Mouse (Mus musculus): ENCODE measurements around the gene Selenov.

DNA sequence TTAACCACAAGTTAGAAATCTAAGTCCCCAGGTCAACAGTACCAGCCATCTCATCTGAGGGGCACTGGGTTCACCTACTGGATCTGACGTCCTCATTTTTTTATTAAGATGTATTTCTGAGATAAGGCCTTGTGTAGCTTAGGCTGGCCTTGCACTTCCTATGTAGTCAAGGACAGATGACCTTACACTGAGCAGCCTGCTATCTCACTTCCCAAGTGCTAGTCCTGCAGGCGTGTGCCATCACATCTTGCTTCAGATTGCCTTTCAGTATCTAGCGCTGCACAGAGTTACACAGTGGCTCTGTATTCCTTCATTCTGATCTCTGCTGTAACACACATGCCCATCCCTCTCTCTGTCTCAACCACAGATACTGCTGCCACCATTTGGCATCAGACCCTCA lies 27.1 kb upstream of the Selenov start:
- TF ChIP-seq CTCF (IDR thresholded peaks at IDR 0.05; ENCODE audit: low read depth, low read length) (no peak), POLR2A (IDR thresholded peaks at IDR 0.05; ENCODE audit: extremely low read depth, insufficient read depth, low read length) (no peak)

All from liver, adult 2 months (tissue).